Comparison of ENCODE assay signal across 12 mouse cellular contexts in genomic region chr7:99349782-99350720, GRCm38 (mm10). TPM values are rescaled to one million over a fixed set of nuclear protein-coding genes. Genes with fewer than 3 reads are reported as not detected.
A peak's percentile ranks its signal among the peaks of the same experiment; 100 is the strongest.
DNase-seq lines count a peak whose midpoint lies in the region; ATAC-seq and TF ChIP-seq lines count a peak whose summit lies in the region.
"Had no signal": no experiment of that assay in that cellular context is flagged by ENCODE, and none has a peak within 500 bp of the region (broad histone marks: within the 10 kb centered on the region; RNA-seq: fewer than 3 reads in every experiment).

No protein-coding gene starts in this region.

- peak overlapping the region; percentile 96 for H3K9ac ChIP-seq in lung, embryonic 16.5 days (ENCODE audit: low read length)
- H3K9ac ChIP-seq in heart, postnatal 0 days (replicated peaks; ENCODE audit: low read depth, low read length), result peak overlapping the region; percentile 84
- H3K9ac ChIP-seq in stomach, embryonic 16.5 days (ENCODE audit: low read length), result peak overlapping the region; percentile 75

- H3K4me3 ChIP-seq in lung, embryonic 16.5 days (ENCODE audit: low read length), result peak overlapping the region; percentile 73
- H3K4me3 ChIP-seq in lung, adult 2 months (replicated peaks; ENCODE audit: extremely low read depth, low read depth, low read length), result no peak overlapping the region
- H3K4me3 ChIP-seq in heart, postnatal 0 days (ENCODE audit: low read depth, low read length), result peak overlapping the region; percentile 71
- H3K4me3 ChIP-seq in limb, embryonic 10.5 days, result peak overlapping the region; percentile 91
- H3K4me3 ChIP-seq in stomach, embryonic 16.5 days (replicated peaks; ENCODE audit: low read length), result peak overlapping the region; percentile 75

- no peak for DNase-seq in lung, adult 2 months
- DNase-seq in heart, postnatal 0 days (ENCODE audit: low spot score), result no peak
- DNase-seq in limb, embryonic 10.5 days (ENCODE audit: low spot score), result no peak
- DNase-seq in cerebellum, postnatal 14 days, result no peak
- no peak for DNase-seq in thymus, postnatal 25 days
- no peak for DNase-seq in ovary, postnatal 36 days (ENCODE audit: low spot score)
- DNase-seq: cerebellum, adult 11 months; thymus, postnatal 14 days had no signal

- H3K4me2 ChIP-seq in lung, embryonic 16.5 days (ENCODE audit: low read depth, low read length), result peak overlapping the region; percentile 95
- H3K4me2 ChIP-seq in heart, postnatal 0 days (ENCODE audit: low read depth, low read length), result peak overlapping the region; percentile 92
- H3K4me2 ChIP-seq in stomach, embryonic 16.5 days (ENCODE audit: low read depth, low read length), result peak overlapping the region; percentile 62

- TF ChIP-seq CTCF in lung, adult 2 months (IDR thresholded peaks at IDR 0.05; ENCODE audit: insufficient read depth, low read length), result no peak
- TF ChIP-seq CTCF in heart, postnatal 0 days (IDR thresholded peaks at IDR 0.05; ENCODE audit: low read depth), result no peak

- no peak for TF ChIP-seq EP300 in heart, postnatal 0 days (IDR thresholded peaks at IDR 0.05; ENCODE audit: low read depth)

- peaks cover 36% of the 10 kb centered on the region for H3K4me1 ChIP-seq in lung, embryonic 16.5 days (replicated peaks; ENCODE audit: control insufficient read depth, insufficient read depth, low read length)
- H3K4me1 ChIP-seq in lung, adult 2 months (ENCODE audit: control insufficient read depth, insufficient read depth, low read length), result peaks cover 14% of the 10 kb centered on the region; the same call in 1 of the 2 replicates
- peaks cover 41% of the 10 kb centered on the region for H3K4me1 ChIP-seq in heart, postnatal 0 days (ENCODE audit: control insufficient read depth, insufficient read depth)
- H3K4me1 ChIP-seq in limb, embryonic 10.5 days, result peaks cover 65% of the 10 kb centered on the region
- peaks cover 20% of the 10 kb centered on the region for H3K4me1 ChIP-seq in stomach, embryonic 16.5 days (ENCODE audit: control insufficient read depth, insufficient read depth, low read length)

- H3K36me3 ChIP-seq in lung, embryonic 16.5 days (ENCODE audit: control insufficient read depth, insufficient read depth, low read length), result peaks cover 42% of the 10 kb centered on the region
- H3K36me3 ChIP-seq in heart, postnatal 0 days (replicated peaks; ENCODE audit: control insufficient read depth, insufficient read depth, low read length), result peaks cover 48% of the 10 kb centered on the region
- H3K36me3 ChIP-seq in limb, embryonic 10.5 days, result peaks cover 66% of the 10 kb centered on the region
- H3K36me3 ChIP-seq in stomach, embryonic 16.5 days (ENCODE audit: control insufficient read depth, insufficient read depth, low read length), result peaks cover 39% of the 10 kb centered on the region

- 49% methylated on average over 9 of the region's 9 CpGs for WGBS in lung, embryonic 16.5 days
- WGBS in lung, adult 2 months, result 48% methylated on average over 9 of the region's 9 CpGs
- 41% methylated on average over 9 of the region's 9 CpGs for WGBS in heart, postnatal 0 days
- 85% methylated on average over 9 of the region's 9 CpGs for WGBS in limb, embryonic 10.5 days
- 58% methylated on average over 9 of the region's 9 CpGs for whole genome bisulfite sequencing in stomach, embryonic 16.5 days

- no peaks in the 10 kb centered on the region for H3K27me3 ChIP-seq in lung, embryonic 16.5 days (ENCODE audit: control insufficient read depth, insufficient read depth, low read depth, low read length)
- no peaks in the 10 kb centered on the region for H3K27me3 ChIP-seq in heart, postnatal 0 days (ENCODE audit: control insufficient read depth, insufficient read depth, low read length)
- H3K27me3 ChIP-seq in limb, embryonic 10.5 days (ENCODE audit: low read depth, poor library complexity, severe bottlenecking), result no peaks in the 10 kb centered on the region
- H3K27me3 ChIP-seq in stomach, embryonic 16.5 days (ENCODE audit: control insufficient read depth, insufficient read depth, low read length), result no peaks in the 10 kb centered on the region

- no peaks in the 10 kb centered on the region for H3K9me3 ChIP-seq in lung, embryonic 16.5 days (ENCODE audit: control insufficient read depth, low read length)
- no peaks in the 10 kb centered on the region for H3K9me3 ChIP-seq in heart, postnatal 0 days (replicated peaks; ENCODE audit: control insufficient read depth, low read length)
- no peaks in the 10 kb centered on the region for H3K9me3 ChIP-seq in limb, embryonic 10.5 days (replicated peaks)
- H3K9me3 ChIP-seq in stomach, embryonic 16.5 days (replicated peaks; ENCODE audit: control insufficient read depth, low read length), result no peaks in the 10 kb centered on the region

- no peak for TF ChIP-seq POLR2A in lung, adult 2 months (IDR thresholded peaks at IDR 0.05; ENCODE audit: borderline replicate concordance, extremely low read depth, low read depth, low read length)

- no peak for ATAC-seq in lung, embryonic 16.5 days (ENCODE audit: low read depth)
- ATAC-seq in heart, postnatal 0 days (ENCODE audit: insufficient read depth, low read depth), result no peak
- ATAC-seq in stomach, embryonic 16.5 days (ENCODE audit: insufficient read depth, low FRiP score), result no peak

- H3K27ac ChIP-seq in lung, embryonic 16.5 days (ENCODE audit: low read length), result no peak overlapping the region
- H3K27ac ChIP-seq in heart, postnatal 0 days (ENCODE audit: low read depth), result peak overlapping the region; percentile 96
- peak overlapping the region; percentile 97 for H3K27ac ChIP-seq in limb, embryonic 10.5 days
- peak overlapping the region; percentile 94 for H3K27ac ChIP-seq in stomach, embryonic 16.5 days (ENCODE audit: low read length)

RNA-seq across cellular contexts. Expression of gene Serpinh1, which starts 3.0 kb away (rescaled TPM):
- polyA plus RNA-seq in lung, embryonic 16.5 days (2015; fragmentation: Nextera tagmentation; extraction: Ambion mirVana), result 1,678 and 1,766 TPM in 2 replicates
- polyA plus RNA-seq in lung, adult 2 months (2012; rRNA removed), result 364 and 388 TPM in 2 replicates
- total RNA-seq in heart, postnatal 0 days (2014; rRNA removed; ENCODE audit: low replicate concordance), result 811 and 864 TPM in 2 replicates
- polyA plus RNA-seq in heart, postnatal 0 days (2015; fragmentation: Nextera tagmentation; extraction: Ambion mirVana), result 522 and 571 TPM in 2 replicates
- polyA plus RNA-seq in limb, embryonic 10.5 days (2016; fragmentation: Nextera tagmentation; extraction: Ambion mirVana), result 1,171 and 1,177 TPM in 2 replicates
- 1,327 and 1,379 TPM in 2 replicates for polyA plus RNA-seq in stomach, embryonic 16.5 days (2015; fragmentation: Nextera tagmentation; extraction: Ambion mirVana)
- total RNA-seq: MEL; monocyte, adult 5-6 weeks had no signal

RNA-seq across cellular contexts. Expression of gene Gdpd5, which starts 31.2 kb away (rescaled TPM):
- 22.4 and 24.1 TPM in 2 replicates for polyA plus RNA-seq in lung, embryonic 16.5 days (2015; fragmentation: Nextera tagmentation; extraction: Ambion mirVana)
- 26.5 and 27.2 TPM in 2 replicates for polyA plus RNA-seq in lung, adult 2 months (2012; rRNA removed)
- 35.9 and 47.8 TPM in 2 replicates for total RNA-seq in heart, postnatal 0 days (2014; rRNA removed; ENCODE audit: low replicate concordance)
- 24.4 and 28.9 TPM in 2 replicates for polyA plus RNA-seq in heart, postnatal 0 days (2015; fragmentation: Nextera tagmentation; extraction: Ambion mirVana)
- 9.9 and 12.3 TPM in 2 replicates for polyA plus RNA-seq in limb, embryonic 10.5 days (2016; fragmentation: Nextera tagmentation; extraction: Ambion mirVana)
- polyA plus RNA-seq in stomach, embryonic 16.5 days (2015; fragmentation: Nextera tagmentation; extraction: Ambion mirVana), result 17.1 and 19.6 TPM in 2 replicates
